Mouse (Mus musculus): Measurements from ENCODE around the gene Abcc5.
"Not testable (repeated sequence)": the region's sequence is repeated elsewhere in the genome, so short reads cannot be mapped to it uniquely, and the experiment has no call there.

Gene Abcc5

DNA sequence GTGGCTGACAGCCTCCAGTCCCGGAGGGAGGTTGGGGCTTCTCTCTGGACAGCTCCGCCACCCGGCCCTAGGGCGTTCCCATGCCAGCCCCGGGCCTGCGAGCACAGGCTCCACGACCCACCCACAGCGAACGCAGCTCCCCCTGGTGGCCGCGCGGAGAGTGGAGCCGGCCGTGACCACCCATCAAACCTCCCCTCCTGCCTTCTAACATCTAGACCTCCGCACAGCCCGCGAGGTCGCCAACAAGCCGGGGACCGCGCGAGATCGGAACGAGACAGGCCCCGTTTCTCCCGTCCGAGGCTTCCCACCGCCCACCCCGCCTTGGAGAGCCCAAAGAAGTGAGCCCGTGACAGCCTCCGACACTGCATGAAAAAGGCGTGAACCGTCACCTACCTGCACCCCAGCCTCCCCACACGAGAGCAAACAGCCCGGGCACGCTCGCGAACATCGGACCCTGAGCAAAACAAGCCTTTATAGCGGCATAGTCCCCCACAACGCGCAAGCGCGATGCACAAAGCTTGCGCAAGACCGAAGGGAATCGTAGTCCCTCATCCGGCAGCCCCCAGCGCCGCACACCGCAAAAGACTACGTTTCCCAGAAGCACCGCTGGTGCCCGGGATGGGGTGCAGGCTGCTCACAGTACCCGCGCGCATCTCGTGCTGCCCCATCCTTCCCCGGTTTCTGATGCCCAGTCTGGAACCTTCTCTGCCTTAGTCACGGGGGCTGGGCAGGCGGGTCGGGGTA, at the start of gene Abcc5:
Gene Abcc5, minus strand, starts transcription at position 540 of the 744 bp plus-strand sequence.
- DNase-seq, result peak; percentile 96

DNA sequence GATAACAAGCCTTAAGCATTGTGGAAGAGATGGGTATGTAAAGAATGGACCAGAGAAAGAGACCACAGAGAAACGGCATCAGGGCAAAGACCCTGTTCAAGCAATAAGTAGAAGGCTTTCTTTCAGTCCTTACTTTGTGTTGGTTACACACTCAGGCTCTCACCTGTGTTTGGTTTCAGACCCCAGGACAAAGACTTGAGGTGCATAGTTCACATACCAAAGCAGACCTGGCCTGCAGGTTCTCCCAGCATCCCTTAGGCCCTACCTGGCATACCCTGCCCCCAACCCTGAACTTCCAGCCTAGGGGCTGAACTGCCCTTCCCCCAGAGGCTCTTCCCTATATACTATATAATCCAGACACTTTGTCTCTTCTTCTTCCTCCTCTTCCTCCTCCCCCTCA, 49.1 kb upstream of the Abcc5 start:
- DNase-seq, result no peak

DNA sequence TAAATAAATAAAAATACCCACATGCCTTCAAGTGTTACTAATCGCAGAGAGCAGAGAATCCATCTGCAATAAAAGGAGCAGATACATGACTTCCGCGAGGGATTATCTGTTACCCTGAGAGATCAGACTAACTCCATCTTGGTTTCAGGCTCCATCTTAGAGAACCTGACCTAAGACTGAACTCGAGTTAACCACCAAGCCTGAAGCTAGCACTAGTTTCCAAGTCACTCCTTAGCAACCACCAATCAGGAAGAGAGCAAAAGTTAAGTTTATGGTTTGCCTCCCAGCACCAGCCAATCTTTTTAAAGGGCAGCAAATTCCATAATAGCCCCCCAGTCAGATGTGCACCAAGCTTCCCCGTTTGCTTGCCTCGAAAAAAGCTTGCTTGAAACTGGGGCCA, 48.6 kb upstream of the Abcc5 start:
- no peak for DNase-seq

DNA sequence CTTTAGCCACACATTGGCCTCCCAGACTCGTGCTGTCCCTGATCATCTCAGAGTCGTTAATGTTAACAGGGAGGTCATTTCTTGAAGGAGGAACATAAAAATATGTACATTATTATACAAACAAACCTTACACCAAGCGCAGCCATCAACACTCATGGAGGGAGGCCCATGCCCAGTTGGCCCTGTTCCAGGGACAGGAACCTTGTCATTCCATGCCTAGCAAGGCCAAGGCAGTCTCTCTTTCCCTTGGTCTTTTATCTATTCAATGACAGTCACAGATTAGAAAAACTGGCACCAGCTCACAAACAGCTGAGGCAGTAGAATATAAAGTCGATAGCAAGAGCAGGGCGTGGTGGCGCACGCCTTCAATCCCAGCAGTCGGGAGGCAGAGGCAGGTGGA, 48.0 kb upstream of the Abcc5 start:
- DNase-seq, result no peak

DNA sequence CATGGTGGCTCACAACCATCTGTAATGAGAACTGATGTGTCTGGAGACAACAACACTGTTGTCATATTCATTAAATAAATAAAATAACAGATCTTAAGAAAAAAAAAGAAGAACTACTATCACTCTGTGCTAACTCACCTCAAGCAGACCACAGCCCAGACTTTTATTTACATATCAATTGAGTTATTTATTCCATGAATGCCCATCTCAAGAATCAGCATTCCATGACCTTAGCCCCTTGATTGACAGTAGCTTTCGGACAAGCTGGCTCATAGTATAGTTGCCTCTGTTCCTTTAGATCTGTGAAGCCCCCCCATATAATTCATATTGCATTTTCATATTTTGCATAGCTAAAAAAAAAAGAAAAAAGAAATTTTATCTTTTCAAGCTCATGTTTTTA, 47.6 kb upstream of the Abcc5 start:
- no peak for DNase-seq

DNA sequence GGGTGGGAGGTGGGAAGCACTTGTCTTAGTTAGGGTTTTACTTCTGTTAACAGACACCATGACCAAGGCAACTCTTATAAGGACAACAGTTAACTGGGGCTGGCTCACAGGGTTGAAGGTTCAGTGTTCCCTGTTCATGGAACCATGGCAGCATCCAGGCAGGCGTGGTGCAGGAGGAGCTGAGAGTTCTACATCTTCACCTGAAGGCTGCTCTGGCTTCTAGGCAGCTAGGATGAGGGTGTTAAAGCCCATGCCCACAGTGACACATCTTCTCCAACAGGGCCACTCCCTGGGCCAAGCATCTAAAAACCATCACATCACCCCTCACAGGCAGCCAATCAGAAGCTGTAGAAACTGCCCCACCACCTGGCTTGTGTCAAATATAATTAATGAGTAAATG, 45.5 kb upstream of the Abcc5 start:
- DNase-seq, result no peak

DNA sequence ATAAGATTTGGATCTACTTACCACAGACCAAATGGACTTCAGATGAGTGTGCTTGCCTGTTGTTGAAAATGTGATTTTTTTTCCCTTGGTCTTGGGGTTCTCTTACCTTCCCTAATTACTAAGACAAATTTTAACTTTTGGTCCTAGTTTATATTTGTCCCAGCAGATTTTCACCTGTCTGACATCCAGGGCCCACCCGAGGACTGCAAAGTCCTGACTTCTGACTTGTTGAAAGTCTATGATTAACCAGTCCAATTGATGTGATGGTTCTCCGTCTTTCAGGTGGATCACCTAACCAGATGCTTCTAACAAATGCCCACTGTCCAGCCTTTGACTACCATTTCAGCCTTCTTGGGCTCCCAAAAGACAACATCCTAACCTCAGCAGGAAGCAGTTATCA, 44.8 kb upstream of the Abcc5 start:
- no peak for DNase-seq

DNA sequence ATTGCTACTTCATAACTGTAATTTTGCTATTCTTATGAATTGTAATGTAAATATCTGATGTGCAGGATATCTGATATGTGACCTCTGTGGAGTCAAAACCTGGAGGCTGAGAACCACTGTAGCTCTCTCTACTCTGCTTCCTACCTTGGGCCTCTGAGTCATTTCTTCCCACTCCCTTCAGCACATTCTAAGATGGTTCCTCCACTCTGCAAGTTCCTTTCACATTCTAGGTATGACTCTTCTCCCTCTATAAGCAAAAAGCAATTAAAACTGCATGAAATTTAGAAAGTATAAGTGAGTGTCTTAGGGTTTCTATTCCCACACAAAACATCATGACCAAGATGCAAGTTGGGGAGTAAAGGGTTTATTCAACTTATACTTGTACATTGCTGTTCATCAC, 38.5 kb upstream of the Abcc5 start:
- no peak for DNase-seq

DNA sequence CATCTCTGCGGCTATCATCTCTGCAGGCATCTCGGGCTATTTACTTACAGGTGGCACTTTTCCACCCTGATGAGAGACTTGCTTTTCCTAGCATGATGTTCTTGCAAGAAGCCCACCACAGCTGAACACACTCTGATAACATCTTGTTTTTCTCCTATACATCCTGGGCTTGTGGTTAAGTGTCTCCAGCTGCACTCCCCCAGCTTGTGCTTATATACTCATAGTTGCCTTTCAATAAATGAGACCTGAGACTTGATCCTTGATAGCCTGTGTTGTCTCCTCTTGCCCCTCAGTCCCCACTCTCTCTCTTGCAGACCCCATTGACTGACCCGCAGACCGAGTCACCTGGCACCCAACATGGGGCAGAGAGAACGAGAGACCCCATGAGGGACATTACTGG, 32.5 kb upstream of the Abcc5 start:
- DNase-seq, result not testable (repeated sequence)

DNA sequence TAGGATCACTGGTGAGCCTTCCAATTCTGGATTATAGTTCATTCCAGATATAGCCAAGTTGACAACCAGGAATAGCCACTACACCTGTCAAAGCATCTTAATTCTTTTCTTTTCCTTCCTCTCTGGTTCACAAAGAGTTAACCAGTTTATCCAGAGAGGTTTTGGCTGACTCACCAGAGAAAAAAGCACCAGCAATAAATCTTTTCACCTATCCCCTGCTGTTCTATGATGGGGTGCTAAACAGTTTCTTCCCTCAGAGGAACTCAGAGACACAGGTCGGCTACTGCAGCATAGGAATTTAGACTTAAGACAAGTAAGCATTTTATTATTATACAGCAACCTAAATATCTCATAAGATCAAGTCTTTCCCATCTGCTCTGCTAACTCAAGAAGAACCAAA, 29.9 kb upstream of the Abcc5 start:
- DNase-seq, result no peak

DNA sequence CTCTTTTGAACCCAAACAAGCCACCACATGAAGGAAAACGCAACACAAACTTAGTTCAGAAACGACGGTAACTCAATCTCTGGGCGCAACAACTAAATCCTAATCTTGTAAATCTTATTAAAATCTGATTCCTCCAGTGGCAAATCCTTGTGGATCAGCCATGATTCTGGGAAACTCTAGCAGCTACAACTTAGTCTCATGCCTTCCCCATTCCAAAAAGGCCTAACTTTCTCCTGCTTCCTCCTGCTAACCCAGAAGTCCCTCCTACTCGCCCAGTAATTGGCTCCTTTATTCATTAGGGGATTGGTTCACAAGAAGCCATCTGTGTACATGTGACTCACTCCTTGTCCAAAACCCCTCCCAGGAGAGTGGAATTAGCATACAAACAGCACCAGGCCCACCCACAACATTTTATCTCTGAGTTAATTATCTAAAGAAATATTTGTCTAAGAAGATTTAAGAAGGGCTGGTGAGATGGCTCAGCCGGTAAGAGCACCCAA, 28.0 kb upstream of the Abcc5 start:
- no peak for DNase-seq

DNA sequence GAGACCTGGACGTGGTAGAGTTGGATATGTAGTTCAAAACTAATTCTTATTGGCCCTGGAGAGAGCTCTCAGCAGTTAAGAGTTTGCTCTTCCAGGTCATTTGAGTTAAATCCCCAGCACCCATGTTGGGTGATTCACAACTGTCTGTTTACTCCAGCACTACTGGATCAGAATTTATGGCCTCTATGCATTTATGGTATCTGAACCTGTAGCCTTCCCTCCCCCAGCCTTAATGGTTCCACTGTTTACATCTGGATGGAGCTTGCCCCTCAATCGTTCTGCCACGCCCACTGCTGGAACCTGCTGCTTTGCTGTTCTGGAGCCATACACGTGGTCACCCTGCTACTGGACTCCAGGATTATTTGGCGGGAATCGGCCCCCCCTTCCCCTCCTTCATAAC, 25.6 kb upstream of the Abcc5 start:
- DNase-seq, result no peak

DNA sequence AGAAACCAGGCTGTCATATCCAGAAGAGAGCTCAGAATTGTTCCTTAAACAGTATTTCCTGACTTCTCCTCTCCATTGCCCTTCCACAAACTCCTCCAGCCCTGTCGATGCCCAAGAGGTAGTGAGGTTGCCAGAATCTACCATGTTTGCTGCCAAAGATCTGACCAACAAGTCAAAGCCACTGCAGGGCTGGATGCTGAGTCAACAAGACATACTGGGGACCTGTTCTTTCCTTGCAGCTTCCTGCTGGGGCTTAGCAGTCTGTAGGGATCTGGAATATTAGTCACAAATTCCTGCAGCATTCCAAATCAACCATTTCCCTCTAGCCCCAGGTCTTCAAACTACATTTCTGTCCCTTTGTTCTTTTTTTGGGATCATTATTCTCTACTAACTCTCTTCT, 19.7 kb upstream of the Abcc5 start:
- no peak for DNase-seq

DNA sequence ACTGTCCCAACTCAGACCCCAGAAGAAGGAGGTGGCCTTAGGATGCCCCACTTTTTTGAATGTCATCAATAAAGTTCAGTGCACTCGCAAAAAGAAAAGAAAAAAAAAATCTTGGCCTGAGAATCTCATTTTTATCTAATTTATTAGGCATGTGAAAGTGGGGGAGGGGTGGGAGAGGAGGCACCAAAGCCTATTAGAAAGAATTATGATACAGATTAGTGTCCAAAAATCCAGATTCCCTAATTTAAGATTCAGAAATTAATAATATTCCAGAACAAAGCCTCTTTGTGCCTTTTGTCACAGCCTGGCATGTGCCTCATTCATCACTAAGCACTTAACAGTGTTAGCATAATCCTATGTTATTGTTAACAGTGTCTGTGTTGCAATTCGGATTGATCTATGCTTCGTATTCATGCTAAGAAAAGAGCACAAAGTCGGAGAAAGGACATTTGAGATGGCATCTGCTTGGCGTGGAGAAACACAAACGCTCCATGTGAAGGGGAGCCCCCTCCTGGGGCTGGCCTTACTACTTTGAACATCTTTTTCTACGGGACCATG, 18.7 kb upstream of the Abcc5 start:
- no peak for DNase-seq

DNA sequence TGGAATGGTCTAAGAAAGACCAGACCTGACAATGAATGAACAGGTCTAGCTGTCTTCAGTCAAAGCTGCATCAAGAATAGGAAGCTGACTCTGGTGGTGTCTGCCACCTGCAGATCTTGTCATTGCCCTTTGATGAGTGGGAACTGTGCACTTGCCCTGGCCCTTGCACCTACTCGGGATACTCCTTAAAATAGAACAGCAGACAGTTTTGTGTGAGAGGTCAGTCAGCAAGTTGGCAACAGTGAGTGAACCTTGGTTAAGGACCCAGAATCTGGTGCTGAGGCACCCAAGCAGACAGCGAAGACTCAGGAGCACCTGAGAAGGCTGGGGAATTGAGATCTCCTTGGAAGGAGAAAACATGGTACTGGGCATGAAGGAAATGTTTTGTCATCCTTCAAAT, 16.7 kb upstream of the Abcc5 start:
- no peak for DNase-seq

DNA sequence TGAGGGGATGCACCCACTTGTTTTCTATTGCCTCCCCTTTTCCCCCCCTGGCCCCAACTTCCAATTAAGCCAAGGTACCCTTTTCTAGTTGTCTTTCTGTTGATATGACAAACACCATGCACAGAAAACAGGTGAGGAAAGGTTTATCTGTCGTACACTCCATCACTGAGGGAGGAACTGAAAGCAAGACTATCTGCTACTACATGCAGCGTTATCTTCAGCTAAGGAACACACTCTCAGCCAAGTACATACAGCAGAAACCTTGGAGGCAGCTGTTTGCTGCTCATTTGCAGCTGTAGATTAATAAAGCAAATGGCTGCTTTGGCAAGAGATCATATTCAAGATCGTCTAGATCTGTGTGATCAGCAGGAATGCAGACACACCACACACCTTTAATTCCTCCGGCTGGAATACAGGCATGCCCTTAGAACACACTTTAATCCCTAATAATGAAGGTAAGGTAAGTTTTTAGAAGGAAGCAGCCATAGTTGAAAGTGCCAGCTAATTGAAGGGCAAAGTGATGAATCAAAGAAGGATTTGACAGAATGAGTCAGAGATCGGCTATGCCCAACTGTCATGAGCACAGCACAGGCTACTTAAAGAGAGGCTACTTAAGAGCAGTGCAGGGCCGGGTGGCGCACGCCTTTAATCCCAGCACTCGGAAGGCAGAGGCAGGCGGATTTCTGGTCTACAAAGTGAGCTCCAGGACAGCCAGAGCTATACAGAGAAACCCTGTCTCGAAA, 12.7 kb upstream of the Abcc5 start:
- no peak for DNase-seq

DNA sequence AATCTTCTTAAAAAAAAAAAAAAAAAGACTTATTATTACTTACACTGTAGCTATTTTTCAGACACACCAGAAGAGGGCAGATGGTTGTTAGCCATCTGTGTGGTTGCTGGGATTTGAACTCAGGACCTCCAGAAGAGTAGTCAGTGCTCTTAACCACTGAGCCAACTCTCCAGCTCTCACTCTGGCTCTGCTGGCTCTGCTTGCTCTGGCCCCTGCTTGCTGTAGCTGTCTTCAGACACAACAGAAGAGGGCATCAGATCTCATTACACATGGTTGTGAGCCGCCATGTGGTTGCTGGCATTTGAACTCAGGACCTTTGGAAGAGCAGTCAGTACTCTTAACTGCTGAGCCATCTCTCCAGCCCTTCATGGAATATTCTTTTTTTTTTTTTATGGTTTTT, 11.9 kb upstream of the Abcc5 start:
- not testable (repeated sequence) for DNase-seq

DNA sequence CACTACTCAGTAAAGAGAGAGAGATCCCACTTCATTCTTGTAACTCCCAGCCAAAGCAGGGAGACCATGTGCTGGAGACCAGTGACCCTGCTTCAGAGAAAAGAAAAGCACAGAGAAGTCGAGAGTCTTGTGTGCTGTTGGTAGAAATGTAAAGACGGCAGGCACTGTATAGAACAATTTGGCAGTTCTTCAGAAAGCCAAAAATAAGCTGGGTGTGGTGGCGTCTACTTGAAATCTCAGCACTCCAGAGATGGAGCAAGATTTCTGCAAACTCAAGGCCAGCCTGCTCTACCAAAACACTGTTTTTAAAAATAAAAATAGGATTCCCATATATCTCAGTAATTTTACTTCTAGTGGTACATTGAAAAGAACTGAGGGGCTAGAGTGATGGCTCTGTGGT, 10.1 kb upstream of the Abcc5 start:
- DNase-seq, result no peak

DNA sequence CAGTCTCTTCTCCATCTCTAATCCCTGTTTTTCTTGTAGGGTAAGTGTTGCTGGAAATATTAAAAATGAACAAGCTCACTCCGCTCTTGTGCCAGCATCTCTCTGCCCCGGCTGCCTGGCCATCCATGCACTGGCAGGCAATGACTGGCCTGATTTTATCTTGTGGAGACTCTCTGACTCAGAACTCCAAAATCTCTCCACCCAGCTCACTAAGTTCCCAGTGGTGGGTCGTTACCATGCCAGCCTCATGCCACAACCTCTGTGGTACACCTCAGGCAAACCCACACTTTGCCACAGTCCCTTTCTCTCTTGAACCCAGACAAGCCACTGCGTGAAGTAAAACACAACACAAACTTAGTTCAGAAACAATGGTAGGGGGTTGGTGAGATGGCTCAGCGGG, 3.1 kb upstream of the Abcc5 start:
- DNase-seq, result no peak

DNA sequence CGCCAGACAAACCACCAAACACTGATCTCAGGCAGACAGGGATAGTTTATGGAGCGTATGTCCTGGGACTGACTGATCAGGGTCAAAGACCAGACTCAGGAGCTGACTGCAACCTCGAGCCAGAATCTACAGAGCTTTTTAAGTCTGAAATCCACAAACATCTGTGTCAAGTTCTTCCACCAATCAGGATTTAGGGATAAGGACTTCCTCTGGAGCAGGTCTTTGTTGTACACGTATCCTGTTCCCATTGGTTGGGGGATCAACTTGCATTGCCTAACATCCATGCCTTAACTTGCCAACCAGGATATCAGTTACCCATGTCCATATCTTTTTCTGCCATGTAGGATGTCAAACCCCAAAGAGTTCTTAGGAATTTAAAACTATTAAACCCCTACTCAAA, 1.4 kb upstream of the Abcc5 start:
- DNase-seq, result no peak

DNA sequence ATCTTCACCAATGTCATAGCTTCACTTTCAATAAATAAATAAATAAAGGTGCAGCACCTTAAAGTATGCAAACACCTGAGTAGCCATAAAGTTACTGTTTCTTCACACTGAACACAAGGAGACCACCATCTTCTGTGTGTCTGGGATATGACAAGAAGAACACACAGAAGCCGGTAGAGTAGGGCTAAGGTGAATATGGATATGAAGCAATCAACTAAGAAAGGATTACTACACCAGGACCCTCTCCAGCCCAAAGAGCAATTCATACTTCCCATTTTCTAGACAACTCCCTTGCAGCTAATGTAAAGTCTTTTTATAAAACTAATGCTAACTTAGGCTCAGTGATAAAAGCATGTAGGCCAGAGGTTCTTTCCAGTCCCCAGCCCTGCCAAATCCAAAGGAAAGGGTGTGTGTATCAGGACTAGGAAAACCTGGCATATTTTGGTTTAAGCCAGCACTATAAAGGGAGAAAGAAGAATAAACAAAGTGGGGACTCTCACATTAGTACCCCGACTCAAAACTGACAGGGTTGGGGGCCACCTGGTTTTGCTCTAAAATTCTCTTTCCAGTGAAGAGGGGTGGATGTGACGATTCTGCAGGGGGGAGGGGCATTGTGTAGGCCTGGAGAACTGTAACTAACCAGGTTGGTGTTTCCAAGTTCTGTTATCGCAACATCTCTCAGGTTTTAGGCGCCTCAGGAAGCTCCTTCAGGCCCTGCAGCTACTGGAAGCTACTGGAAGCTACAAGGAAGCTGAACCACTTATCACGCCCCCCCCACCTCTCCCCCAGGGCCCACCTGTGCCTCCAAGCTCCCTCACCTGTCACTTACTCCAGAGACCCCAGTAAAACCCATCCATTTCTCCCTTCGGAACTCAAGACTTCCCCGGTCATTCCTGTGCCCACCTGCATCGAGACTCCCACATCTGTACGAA, 1.2 kb downstream of the Abcc5 start:
- peak; percentile 55 for DNase-seq

DNA sequence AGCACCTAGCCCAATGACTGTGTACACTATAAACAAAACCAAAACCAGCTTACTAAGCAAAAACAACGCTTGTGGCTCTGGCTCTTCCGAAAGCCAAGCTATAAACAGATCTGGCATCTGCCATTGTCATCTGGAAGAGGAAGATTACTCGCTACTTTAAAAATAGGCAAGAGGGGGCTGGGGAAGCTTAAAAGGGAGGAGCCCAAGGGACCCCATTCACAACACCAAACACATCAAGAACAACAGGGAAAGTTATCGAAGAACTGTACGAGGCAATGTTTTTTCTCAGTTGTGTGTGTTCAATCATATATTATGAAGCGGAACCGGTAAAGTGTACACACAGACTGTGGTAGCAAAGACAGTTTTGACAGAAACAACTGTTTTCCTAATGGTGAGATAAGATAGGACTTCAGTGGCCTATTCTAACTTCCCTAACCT, 1.9 kb downstream of the Abcc5 start:
- DNase-seq, result no peak
